Mouse (Mus musculus) retina, adult 2 months (tissue): ENCODE data around the gene Slc6a19.
"Not testable (repeated sequence)": the region's sequence is repeated elsewhere in the genome, so short reads cannot be mapped to it uniquely, and the experiment has no call there.

Source experiments
- DNase-seq: peaks from one replicate; pipeline ENCODE4 v3.0.0-alpha.2; 2012; ENCODE audit warnings: low read depth, low spot score

Slc6a19 gene

DNA sequence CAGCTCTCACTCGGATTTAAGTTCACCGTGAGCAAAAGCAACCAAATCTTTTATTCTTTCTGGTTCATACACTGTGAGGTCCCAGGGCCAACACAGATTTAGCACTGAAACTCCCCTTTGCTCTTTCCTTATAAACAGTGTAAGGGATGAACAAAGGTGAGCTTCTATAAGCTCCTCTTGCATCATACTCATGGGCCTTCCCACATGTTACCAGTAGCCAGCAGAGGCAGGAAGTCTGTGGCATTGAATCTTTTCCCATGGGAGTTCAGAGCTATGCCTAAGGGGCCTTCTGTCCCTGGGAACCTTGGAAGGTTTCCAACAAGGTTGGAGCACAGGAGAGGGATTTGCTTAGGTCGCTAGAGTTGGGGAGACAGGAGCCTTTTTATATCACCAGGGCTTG, 7.6 kb upstream of the Slc6a19 start:
- no peak for DNase-seq

DNA sequence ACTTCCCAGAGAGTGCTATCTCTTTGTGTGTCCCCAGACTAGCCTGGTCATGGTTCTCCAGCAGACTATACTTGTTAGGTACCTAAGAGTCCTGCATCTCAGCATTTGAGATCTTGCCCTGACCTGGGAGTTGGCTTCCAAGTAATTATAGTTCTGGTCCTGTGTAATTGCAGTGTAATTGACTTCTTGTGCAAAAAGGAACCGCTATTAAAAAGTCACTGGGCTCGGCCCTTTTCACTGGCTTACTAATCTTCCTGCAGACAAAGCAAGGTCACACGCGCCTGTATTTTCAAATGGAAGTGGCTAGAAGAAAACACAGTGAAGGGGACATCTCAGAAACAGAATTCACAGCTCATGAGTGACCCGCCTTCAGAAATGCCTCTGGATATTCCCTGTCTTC, 7.1 kb upstream of the Slc6a19 start:
- DNase-seq, result no peak

DNA sequence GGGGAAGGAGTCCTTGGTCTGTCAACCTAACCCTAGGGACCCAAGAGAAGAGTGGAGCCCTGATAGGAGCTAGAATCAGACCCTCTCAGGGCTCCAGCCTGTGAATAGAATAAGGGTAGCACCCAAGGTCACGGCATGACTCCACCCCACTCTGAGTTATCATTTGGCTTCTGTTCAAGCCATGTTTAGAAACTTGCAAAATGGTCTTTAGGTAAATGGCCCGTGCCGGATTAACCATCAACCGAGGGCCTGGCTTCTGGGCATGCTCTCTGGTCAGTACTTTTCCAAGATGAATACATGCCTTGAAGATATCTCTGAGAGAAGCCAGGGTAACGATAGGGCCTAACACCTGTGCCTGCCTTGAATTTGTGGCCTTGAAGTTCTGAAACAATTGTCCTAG, 6.6 kb upstream of the Slc6a19 start:
- DNase-seq, result no peak

DNA sequence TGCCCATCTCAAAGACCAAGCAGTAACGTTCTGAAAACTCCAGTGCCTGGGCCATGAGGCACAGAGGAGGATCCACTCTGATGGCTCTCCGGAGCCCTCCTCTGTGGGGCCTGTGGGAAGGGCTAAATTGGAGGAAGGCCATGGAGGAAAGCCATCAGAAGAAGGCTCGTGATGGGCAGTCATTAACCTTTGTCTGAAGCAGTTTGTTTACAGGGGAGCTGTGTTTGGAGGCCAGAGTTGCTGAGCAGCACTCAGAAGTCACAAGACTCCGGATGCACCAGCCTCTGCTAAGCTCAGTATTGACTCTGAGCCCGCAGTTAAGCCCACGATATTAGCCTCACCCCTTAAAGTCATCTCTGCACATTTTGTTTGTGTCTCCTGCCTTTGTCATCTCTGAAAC, 4.8 kb upstream of the Slc6a19 start:
- DNase-seq, result no peak

DNA sequence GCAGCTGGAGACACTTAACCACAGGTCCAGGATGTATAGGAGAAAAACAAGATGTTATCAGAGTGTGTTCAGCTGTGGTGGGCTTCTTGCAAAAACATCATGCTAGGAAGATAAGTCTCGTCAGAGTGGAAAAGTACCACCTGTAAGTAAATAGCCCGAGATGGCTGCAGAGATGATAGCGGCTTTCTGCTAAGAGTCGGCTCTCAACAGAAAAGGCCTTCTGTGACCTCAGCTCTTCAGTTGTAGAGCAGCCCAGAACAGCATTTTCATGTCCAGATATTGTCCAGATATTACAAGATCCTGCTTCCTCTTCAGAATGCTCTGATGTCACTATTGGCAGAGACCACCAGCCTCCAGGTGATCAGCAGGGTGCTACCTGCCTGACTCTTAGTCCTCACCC, 1.2 kb downstream of the Slc6a19 start:
- not testable (repeated sequence) for DNase-seq

DNA sequence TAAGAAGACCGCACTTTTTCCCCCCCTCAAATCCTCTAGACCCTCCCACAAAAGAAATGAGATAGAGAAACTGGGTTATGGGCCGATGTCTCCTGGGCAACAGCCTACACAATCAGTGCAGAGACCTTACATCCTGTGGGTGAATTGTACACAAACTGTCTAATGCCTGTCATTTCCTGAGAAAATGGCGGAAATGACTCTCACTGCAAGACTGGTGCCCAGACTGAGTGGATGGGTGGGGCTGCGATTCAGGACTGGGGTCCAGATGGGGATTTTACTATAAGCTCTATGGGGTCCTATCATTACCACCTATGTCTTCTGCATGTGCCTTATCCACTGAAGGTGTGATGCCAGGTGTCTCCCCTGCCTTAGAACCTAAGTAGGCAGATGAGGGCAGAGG, 1.9 kb downstream of the Slc6a19 start:
- DNase-seq, result no peak

DNA sequence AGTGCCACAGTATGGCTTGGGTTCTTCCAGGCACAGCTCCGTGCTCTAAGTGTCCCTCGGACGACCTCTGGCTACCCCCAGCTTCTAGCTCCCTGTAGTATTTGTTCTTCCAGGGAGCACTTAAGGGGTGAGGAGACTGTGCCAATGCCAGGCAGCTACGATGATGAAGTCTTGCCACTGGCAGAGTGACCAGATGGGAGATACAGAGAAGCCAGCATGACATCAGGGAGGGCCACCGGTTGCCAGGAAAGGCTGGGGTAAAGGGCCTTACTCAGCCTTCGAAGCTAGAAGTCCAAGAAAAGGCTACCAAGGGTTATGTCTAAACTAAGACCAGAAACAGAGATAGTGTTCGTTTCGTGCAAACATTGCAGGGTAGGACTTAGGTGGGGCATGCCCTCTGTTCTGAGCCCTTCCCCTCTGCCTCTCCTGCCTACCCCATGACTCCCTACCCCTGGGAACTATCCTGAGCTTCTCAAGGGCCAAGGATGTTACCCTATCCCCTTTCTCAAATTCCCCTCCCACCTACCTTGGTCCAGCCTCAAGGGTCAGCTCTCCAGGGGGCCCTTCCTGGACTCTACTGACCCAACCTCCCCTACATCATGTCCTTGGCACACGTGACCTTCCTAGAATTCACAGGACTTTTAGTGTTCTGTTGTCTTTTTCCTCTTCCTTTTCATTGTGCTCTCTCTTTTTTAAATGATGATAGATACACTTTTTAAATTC, 3.3 kb downstream of the Slc6a19 start:
- DNase-seq, result no peak

DNA sequence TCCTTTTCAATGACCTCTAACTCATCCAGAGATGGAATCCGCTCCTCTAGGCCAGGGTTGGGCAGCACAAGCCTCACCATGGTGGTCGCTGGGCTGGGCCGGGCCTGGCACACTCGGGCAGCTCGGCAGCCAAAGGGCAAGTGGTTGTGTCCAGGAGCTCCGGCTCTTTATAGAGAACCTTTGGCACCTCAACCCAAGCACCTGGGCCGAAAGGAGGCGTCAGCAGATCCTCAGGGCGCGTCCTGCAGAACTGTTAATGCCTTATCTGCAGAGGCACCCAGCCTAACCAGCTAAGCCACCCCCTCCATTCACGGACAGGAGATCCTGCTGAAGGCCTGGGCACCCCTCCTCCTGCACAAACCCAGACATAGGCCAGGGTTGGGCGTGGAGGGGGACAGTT, 4.1 kb downstream of the Slc6a19 start:
- DNase-seq, result no peak

DNA sequence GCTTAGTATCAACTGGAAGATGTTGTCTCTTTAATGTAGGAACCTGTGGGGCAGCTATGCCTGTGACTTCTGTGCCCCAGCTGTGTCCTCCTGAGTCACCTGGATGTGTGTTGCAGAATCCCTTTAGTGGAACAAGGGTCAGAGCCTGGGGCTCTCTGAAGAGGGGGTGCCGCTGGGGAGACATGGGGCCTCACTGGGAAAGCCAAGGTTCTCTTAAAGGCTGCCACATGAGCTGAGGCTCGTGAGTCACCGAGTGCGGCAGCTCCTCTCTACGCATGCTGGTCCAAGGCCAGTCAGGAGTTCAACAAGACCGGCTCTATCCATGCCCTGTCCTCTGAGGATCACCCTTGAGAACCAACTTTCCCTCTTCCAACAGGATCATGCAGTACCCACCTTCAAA, 5.0 kb downstream of the Slc6a19 start:
- no peak for DNase-seq

DNA sequence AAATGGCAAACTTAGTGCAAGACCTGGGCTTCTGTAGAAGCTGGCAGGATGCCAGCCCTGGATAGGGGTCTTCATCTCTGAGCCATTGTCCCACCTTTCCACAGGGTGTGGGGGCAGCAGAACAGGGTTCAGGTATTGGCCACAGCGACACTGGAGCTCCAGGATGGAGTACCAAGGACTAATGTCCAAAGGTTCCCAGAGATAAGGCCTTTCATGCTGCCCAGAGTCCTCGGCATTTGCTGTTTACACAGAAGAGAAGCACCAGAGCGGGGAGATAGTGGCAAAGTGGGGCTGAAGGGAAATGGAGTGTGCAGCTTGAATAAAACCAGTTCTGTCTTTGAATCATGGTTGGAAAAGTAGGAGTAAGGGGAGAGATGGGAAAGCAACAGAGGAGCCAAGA, 8.1 kb downstream of the Slc6a19 start:
- DNase-seq, result no peak

DNA sequence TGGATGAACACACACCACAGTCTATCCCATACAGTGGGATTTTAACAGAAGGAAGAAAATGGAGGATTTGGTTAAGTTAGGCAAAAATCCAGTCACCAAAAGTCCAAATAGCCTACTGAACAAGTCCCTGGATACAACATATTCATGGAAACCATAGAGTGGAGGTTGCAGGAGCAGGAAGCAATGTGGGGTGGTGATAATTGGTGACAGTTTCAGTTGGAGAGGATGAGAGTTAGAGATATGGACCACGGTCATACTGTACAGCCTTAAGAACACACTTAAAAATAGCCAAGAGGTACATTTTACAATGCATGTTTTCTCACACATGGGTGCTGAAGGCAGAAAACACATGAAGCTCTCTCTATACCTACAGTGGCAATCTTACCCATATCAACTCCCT, 9.7 kb downstream of the Slc6a19 start:
- no peak for DNase-seq

DNA sequence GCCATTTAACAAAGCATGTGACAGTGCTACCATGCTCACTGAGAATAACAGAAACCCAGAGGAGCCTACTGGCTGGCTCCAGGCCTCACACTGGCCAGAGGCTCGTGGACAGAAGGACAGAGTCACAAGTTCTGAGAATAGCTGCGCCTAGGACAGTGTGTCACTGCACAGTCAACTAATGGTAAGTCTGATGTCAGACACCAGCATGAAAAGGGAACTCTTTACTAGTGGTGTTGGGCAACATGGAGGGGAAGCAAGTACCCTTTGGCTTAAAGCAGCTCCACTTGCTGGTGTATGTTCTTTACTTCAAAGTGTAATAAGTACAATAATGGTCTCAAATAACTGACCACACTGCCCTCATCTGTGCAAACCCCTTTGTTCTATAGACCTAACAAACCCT, 11.3 kb downstream of the Slc6a19 start:
- DNase-seq, result no peak

DNA sequence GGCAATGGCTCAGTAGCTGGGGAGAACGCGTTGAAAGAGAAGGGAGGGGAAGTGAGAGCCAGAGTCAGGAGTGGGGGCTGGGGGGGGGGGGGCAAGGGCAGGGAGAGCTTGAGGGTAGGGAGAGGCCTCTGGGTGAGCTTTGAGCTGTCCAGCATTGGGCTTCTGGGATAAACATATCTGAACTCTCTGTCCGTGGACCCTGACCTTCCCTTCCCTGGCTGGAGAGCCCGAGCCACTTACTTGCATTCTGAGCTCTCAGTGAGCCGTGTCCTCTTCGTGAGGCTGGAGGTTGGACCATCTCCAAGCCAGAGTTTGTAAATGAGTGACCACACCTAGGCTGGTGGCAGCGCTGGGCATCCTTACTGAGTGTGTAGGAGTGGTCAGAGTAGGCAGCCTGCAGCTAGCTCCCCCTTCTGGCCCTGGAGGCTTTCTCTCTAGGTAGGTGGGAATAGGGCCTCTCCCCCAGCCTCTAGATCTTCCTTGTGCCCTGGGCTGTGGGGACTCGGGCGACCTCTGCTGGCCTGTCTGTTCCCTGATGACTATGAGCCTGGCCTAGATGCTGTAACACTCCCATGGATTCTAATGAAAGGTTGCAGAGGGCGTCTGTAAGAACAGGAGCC, 12.3 kb downstream of the Slc6a19 start:
- DNase-seq, result no peak

DNA sequence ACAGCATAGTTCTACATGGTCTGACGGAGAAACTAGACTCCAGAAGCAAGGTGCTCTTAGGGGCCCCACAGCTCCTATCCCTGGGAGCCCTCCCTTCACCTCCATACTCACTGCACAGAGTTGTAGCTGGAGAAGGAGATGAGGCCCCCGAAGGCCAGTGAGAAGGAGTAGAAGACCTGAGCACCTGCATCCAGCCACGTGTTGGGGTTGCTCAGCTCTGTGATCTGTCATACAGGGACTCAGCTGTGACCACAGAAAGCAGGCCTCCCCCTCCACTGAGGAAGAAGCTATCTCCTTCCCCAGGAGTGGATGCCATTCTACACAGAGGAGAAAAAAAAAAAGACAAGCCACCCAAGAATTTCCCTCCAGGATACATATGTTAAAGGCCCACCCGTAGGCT, 15.7 kb downstream of the Slc6a19 start:
- no peak for DNase-seq

DNA sequence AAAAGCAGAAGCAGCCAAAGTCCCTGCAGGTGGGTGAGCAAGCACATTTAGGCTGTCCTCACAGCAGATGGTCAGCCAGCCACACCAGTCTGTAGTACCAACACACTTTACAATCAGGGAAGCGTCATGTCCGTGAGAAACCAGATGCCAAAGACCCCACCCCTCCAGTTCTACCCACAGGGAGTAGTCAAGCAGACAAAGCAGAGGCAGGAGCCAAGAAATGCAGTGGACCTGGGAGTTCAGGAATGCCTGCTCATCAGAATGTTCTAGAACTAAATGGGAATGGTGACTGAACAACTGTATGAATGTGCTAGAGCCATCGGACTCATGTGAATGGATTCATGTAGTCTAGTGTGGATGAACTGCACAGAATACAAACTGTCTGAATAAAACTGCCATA, 17.1 kb downstream of the Slc6a19 start:
- no peak for DNase-seq

DNA sequence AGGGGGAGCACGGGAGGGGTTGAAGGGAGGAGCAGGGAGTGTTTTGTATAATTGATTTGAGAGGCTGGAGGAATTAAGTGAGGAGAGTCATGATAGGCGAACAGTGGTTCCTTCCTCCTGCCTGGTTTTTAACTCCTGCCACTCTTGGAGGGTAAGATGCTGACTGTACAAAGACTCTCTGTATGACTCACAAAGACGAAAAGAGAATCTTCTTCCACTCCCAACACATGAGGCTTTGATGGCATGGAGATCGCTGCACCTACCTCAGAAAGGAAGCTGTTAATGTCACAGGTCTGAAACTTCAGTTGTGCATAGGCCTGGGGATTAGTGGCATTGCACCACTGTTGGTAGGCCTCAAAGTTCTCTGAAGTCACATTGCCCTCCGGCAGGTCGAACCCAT, 19.2 kb downstream of the Slc6a19 start:
- no peak for DNase-seq

DNA sequence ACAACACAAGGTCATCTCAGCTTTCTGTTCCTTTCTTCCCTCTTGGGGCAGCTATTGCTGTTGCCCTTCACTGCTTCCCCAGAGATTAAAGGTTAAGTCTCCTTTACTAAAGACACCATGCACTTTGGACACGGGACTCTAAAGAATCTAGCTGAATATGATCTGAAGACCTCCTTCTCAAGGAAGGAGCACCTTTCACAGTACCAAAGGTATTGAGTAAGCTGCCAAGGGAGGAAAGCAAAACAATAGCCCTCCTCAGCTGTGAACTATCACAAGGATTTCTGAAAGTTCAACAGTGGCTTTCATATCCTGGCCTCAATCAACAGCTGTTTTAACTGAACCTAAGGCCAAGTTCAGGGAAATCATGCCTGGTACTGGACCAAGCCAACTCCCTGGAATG, 20.3 kb downstream of the Slc6a19 start:
- no peak for DNase-seq

DNA sequence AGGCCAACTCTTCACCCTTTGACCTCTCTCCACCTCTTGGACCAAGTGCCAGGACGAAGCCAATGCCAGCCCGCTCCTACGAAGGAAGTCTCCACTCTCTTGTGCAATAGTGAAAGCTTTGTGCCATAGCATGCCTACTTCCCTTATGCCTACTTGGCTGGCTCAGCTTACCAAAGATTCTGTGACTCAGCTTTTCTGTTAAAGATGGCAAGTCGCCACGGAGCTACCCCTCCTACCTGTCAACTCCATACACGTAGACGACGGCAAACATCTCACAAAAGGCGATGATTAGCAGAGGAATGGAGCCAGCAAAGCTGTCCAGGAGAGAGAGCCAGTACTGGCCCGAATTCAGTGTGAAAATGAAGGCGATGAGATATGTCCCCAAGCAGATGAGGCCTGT, 21.0 kb downstream of the Slc6a19 start:
- DNase-seq, result no peak

DNA sequence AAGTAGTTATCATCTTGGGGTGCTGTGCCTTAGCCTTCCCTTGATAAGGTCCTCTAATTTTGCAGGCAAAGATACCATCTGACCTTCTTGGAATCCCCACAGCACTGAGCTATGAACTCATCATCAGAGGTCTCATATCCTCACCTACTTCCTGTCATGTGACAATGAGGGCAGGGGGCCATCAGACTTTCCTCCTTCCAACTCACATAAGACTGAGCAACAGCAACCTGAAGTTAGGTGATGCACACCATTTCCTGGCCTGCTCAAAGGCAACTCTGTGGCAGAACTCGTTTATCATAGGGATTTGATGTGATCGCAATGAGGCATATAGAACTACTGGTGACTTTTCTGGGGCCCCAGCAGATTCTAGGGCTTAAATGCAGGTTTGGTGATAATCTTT, 22.4 kb downstream of the Slc6a19 start:
- DNase-seq, result no peak

DNA sequence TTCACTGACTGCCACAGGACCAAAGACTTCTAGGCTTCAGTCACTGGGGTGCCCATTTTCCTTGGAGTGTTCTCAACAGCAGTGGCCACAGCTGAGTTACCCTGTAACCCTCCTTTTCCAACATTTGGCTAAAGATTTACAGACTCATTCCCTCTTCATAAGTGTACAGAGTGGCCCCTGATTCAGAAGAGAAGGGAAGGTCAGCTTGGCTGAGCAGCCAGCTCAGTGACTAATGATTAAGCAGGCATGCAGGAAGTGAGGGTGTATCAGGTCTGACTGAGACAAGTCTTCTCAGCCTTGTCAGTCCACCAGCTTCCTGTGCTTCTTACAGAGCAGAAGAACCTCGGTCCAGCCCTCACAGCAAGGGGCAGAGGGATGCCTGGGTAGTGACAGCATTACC, 24.3 kb downstream of the Slc6a19 start:
- no peak for DNase-seq

DNA sequence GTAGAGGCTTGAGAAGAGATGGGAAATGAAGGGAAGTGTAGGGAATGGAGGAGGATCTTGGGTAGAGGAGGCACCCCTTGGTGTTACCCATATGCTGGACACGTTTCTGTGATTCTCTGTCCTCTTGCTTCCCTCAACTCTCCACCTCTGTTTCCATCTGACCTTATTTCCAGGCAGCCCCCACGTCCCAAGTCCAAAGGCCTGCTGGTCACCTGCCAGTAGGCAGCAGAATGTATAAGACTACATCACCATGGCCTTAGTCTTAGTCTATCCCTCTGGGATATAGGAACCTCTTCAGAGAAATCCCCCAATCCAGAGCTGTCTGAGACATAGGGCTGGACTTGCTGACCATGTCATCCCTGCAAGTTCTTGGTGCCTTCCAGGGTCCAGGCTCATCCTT, 25.4 kb downstream of the Slc6a19 start:
- no peak for DNase-seq

DNA sequence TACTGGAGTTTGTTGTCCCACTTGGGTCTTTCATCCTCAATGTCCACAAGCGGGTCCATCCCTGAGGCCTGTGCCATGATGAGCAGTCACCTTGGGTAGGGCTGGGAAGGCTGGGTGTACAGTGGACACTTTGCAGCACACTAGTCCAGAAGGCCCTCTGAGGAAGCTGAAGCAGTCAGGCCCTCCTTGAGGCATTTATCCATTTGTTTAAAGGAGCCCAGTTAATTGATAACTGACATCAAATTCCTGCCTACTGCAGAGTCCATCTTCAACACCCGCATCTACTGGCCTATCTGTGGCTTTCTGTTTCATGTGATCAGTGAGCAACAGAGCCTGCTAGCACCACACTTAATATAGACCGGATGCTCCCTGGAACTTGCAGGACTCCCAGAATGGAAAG, 26.8 kb downstream of the Slc6a19 start, which contains the start of gene Slc6a18:
Gene Slc6a18, minus strand, starts transcription at position 171 of the 400 bp plus-strand sequence.
- no peak for DNase-seq

DNA sequence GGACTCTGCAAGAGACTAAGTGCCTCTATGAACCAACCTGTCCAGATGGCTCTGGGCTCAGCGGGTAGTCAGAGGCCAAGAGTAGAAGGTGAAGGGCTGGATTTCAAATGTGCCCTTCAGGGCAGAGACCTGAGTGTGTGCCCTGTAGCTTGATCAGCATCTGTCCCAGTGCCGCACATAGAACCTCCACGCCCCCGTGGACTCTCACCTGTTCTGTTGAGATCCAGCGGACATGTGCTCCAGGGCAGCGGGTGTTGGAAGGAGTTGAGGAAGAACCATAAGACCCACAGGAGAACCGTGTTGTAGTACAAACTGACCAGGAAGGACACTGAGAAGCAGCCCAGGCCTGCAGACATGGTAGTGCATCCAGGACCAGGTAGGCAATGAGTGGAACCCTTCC, 29.5 kb downstream of the Slc6a19 start:
- DNase-seq, result no peak
